Mouse (Mus musculus) midbrain, postnatal 0 days (tissue): ENCODE measurements at regions not wholly inside any gene's neighbourhood (a gene's known extent, or its start where the extent isn't known, plus 50 kb on each side); places are given as distances from the start of the nearest gene placed in this dataset.

Source experiments
- ATAC-seq: fragments of 200-750 bp; cut with Nextera tagmentation; 2 replicates; pipeline ENCODE4 v1.8.0; 2017; ENCODE audit warnings: moderate number of reproducible peaks, mild to moderate bottlenecking, moderate TSS enrichment, moderate library complexity; ENCODE audit not compliant: low FRiP score
- DNase-seq: peaks from one replicate; pipeline ENCODE4 v3.0.0-alpha.2; 2015; ENCODE audit warnings: low spot score
- H3K27ac ChIP-seq: fragments of 300-500 bp; sonication (generic); 2 replicates; pipeline ENCODE4 v1.5.1; 2014; ENCODE audit warnings: low read depth, mild to moderate bottlenecking, low read length, mixed read lengths
- H3K27me3 ChIP-seq: fragments of 300-500 bp; sonication (generic); 2 replicates; pipeline ENCODE4 v1.6.1; 2014; ENCODE audit warnings: low read length, control low read depth, mixed read lengths; ENCODE audit not compliant: insufficient read depth
- H3K36me3 ChIP-seq: fragments of 300-500 bp; sonication (generic); 2 replicates; pipeline ENCODE4 v1.6.1; 2014; ENCODE audit warnings: low read length, control low read depth, mixed read lengths; ENCODE audit not compliant: insufficient read depth
- H3K4me1 ChIP-seq: fragments of 300-500 bp; sonication (generic); 2 replicates; pipeline ENCODE4 v1.6.1; 2014; ENCODE audit warnings: mild to moderate bottlenecking, control low read depth, antibody characterized with exemption, low read length, mixed read lengths; ENCODE audit not compliant: insufficient read depth
- H3K4me2 ChIP-seq: fragments of 300-500 bp; sonication (generic); 2 replicates; pipeline ENCODE4 v1.6.1; 2014; ENCODE audit warnings: low read depth, mild to moderate bottlenecking, low read length, mixed read lengths; ENCODE audit not compliant: poor library complexity, severe bottlenecking
- H3K4me3 ChIP-seq: fragments of 300-500 bp; sonication (generic); 2 replicates; pipeline ENCODE4 v1.5.1; 2014; ENCODE audit warnings: low read depth, mild to moderate bottlenecking, low read length, moderate library complexity
- H3K9ac ChIP-seq: fragments of 300-500 bp; sonication (generic); replicated peaks from 2 replicates; pipeline ENCODE4 v1.6.1; 2014; ENCODE audit warnings: mild to moderate bottlenecking, low read length, moderate library complexity, mixed read lengths; ENCODE audit not compliant: poor library complexity, severe bottlenecking
- H3K9me3 ChIP-seq: fragments of 300-500 bp; sonication (generic); 2 replicates; pipeline ENCODE4 v1.6.1; 2016; ENCODE audit warnings: low read length, control low read depth
- CTCF ChIP-seq: IDR thresholded peaks from 2 replicates; pipeline ENCODE4 v1.5.1; 2016; ENCODE audit warnings: antibody characterized with exemption, mild to moderate bottlenecking
- WGBS: fragments of 180-500 bp; shearing (Covaris S2); extraction: QIAGEN DNeasy Blood & Tissue Kit; methylation state at CpG from one replicate; pipeline ENCODE4 v1.1.7; 2014; 5-methylcytosine and 5-hydroxymethylcytosine counted together

GRCm38 (mm10) chr1:122169547-122169946 is 601.8 kb upstream of the Ddx18 start:
- Histone ChIP-seq H3K27me3 (no peaks in the 10 kb centered on the region), H3K27ac (no peak overlapping the region), H3K4me3 (no peak overlapping the region), H3K4me2 (no peak overlapping the region), H3K36me3 (no peaks in the 10 kb centered on the region), H3K4me1 (no peaks in the 10 kb centered on the region), H3K9ac (no peak overlapping the region), H3K9me3 (no peaks in the 10 kb centered on the region)
- TF ChIP-seq CTCF, result no peak; the same call in 1 of the 2 replicates
- no peak for DNase-seq
- WGBS, result 85% methylated on average over 2 of the region's 2 CpGs
- ATAC-seq, result no peak

GRCm38 (mm10) chr1:122161798-122162197 is 594.0 kb upstream of the Ddx18 start:
- H3K4me2 ChIP-seq, result no peak overlapping the region
- 88% methylated on average over 1 of the region's 1 CpGs for WGBS
- TF ChIP-seq CTCF, result no peak
- H3K9ac ChIP-seq, result no peak overlapping the region
- no peak overlapping the region for H3K4me3 ChIP-seq
- H3K27me3 ChIP-seq, result no peaks in the 10 kb centered on the region
- DNase-seq, result peak; percentile 8
- no peak for ATAC-seq
- H3K9me3 ChIP-seq, result no peaks in the 10 kb centered on the region
- no peak overlapping the region for H3K27ac ChIP-seq
- H3K4me1 ChIP-seq, result no peaks in the 10 kb centered on the region
- H3K36me3 ChIP-seq, result no peaks in the 10 kb centered on the region

- peak; percentile 13 for DNase-seq
- Histone ChIP-seq H3K9me3 (no peaks in the 10 kb centered on the region), H3K4me3 (no peak overlapping the region), H3K27ac (no peak overlapping the region), H3K4me1 (no peaks in the 10 kb centered on the region), H3K36me3 (no peaks in the 10 kb centered on the region), H3K9ac (no peak overlapping the region), H3K4me2 (no peak overlapping the region), H3K27me3 (no peaks in the 10 kb centered on the region)
- no peak for ATAC-seq
- no peak for TF ChIP-seq CTCF
Observed at GRCm38 (mm10) chr1:122141362-122141761, 573.6 kb upstream of the Ddx18 start.

- no peak overlapping the region for H3K4me2 ChIP-seq
- no peaks in the 10 kb centered on the region for H3K27me3 ChIP-seq
- no peaks in the 10 kb centered on the region for H3K36me3 ChIP-seq
- H3K9me3 ChIP-seq, result no peaks in the 10 kb centered on the region
- ATAC-seq (no peak), DNase-seq (peak; percentile 17)
- H3K4me3 ChIP-seq, result no peak overlapping the region
- H3K27ac ChIP-seq, result peak overlapping the region; percentile 21
- H3K9ac ChIP-seq, result no peak overlapping the region
- no peaks in the 10 kb centered on the region for H3K4me1 ChIP-seq
- whole genome bisulfite sequencing, result 44% methylated on average over 4 of the region's 4 CpGs
- no peak for TF ChIP-seq CTCF
Observed at GRCm38 (mm10) chr1:122123954-122124353, 556.2 kb upstream of the Ddx18 start.

GRCm38 (mm10) chr1:122095726-122096125 is 527.9 kb upstream of the Ddx18 start:
- TF ChIP-seq CTCF, result no peak
- no peak overlapping the region for H3K4me3 ChIP-seq
- no peak overlapping the region for H3K27ac ChIP-seq
- H3K27me3 ChIP-seq, result no peaks in the 10 kb centered on the region
- DNase-seq (peak; percentile 14), ATAC-seq (no peak)
- no peak overlapping the region for H3K4me2 ChIP-seq
- H3K9me3 ChIP-seq, result no peaks in the 10 kb centered on the region
- H3K36me3 ChIP-seq, result no peaks in the 10 kb centered on the region
- no peaks in the 10 kb centered on the region for H3K4me1 ChIP-seq
- no peak overlapping the region for H3K9ac ChIP-seq
- WGBS, result 65% methylated on average over 2 of the region's 2 CpGs

- ATAC-seq, result no peak
- WGBS, result 73% methylated on average over 5 of the region's 5 CpGs
- no peaks in the 10 kb centered on the region for H3K36me3 ChIP-seq
- H3K9me3 ChIP-seq, result no peaks in the 10 kb centered on the region
- TF ChIP-seq CTCF, result no peak
- no peak overlapping the region for H3K9ac ChIP-seq
- no peak overlapping the region for H3K27ac ChIP-seq
- H3K4me2 ChIP-seq, result no peak overlapping the region
- H3K4me3 ChIP-seq, result no peak overlapping the region
- no peaks in the 10 kb centered on the region for H3K27me3 ChIP-seq
- no peaks in the 10 kb centered on the region for H3K4me1 ChIP-seq
- peak; percentile 47 for DNase-seq
Observed at GRCm38 (mm10) chr1:122082481-122082880, 514.7 kb upstream of the Ddx18 start.
